Mouse (Mus musculus): Measurements from ENCODE around the gene Cd300e.

GRCm38 (mm10) chr11:115104769-115105563, 43.0 kb upstream of the Cd300e start:
- no peak for TF ChIP-seq E2F4 (IDR thresholded peaks at IDR 0.05; ENCODE audit: borderline replicate concordance, low read depth, low read length)
- no peak for TF ChIP-seq ZC3H11A (IDR thresholded peaks at IDR 0.05; ENCODE audit: low read depth, low read length)
- TF ChIP-seq USF1 (IDR thresholded peaks at IDR 0.05; ENCODE audit: low read depth, low read length): no peak
- TF ChIP-seq ETS1 (IDR thresholded peaks at IDR 0.05; ENCODE audit: low read depth, low read length): no peak
- TF ChIP-seq EP300 (IDR thresholded peaks at IDR 0.05; ENCODE audit: low read depth in 1 of 2, low read length in 2 of 2): no peak
- no peak for TF ChIP-seq CTCF (IDR thresholded peaks at IDR 0.05 in 2 of 3, conservative IDR thresholded peaks at IDR 0.05 in 1 of 3; ENCODE audit: control insufficient read depth in 1 of 3, insufficient read depth in 1 of 3, low read depth in 2 of 3, low read length in 3 of 3, poor library complexity in 1 of 3, severe bottlenecking in 1 of 3)
- TF ChIP-seq RCOR1 (IDR thresholded peaks at IDR 0.05; ENCODE audit: low read depth, low read length): no peak
- no peak for TF ChIP-seq ZNF384 (IDR thresholded peaks at IDR 0.05; ENCODE audit: low read depth, low read length)
- no peak for TF ChIP-seq POLR2A (IDR thresholded peaks at IDR 0.05; ENCODE audit: control insufficient read depth in 1 of 2, insufficient read depth in 1 of 2, low read depth in 1 of 2, low read length in 2 of 2, poor library complexity in 1 of 2)
- TF ChIP-seq TBP (IDR thresholded peaks at IDR 0.05; ENCODE audit: low read depth, low read length): no peak

Data from MEL (cell line).